Mouse (Mus musculus) forelimb bud, embryonic 11.5 days (tissue): ENCODE data around the gene Slc7a8.
A peak's percentile ranks its signal among the peaks of the same experiment; 100 is the strongest.

Experiments used
- DNase-seq: peaks from one replicate; pipeline ENCODE4 v3.0.0-alpha.2; 2012; ENCODE audit warnings: low read depth, low spot score

Gene Slc7a8

GRCm38 (mm10) chr14:54737634-54738033 lies 44.1 kb downstream of the Slc7a8 start:
- DNase-seq: no peak

- no peak for DNase-seq
Observed at GRCm38 (mm10) chr14:54736555-54737552, 44.9 kb downstream of the Slc7a8 start.

GRCm38 (mm10) chr14:54735221-54735620 lies 46.5 kb downstream of the Slc7a8 start:
- no peak for DNase-seq

GRCm38 (mm10) chr14:54734004-54734403 lies 47.7 kb downstream of the Slc7a8 start:
- DNase-seq: no peak

GRCm38 (mm10) chr14:54732206-54732605 lies 49.5 kb downstream of the Slc7a8 start:
- DNase-seq: no peak

- no peak for DNase-seq
Observed at GRCm38 (mm10) chr14:54730305-54730704, 51.4 kb downstream of the Slc7a8 start.

- DNase-seq: no peak
Observed at GRCm38 (mm10) chr14:54728823-54729653, 52.7 kb downstream of the Slc7a8 start.

- no peak for DNase-seq
Observed at GRCm38 (mm10) chr14:54727565-54727964, 54.2 kb downstream of the Slc7a8 start.

- no peak for DNase-seq
Observed at GRCm38 (mm10) chr14:54724049-54724448, 57.7 kb downstream of the Slc7a8 start.

- DNase-seq: no peak
Observed at GRCm38 (mm10) chr14:54721711-54722110, 60.0 kb downstream of the Slc7a8 start.

GRCm38 (mm10) chr14:54720654-54721350 lies 60.9 kb downstream of the Slc7a8 start:
- DNase-seq: no peak

GRCm38 (mm10) chr14:54720041-54720440 lies 61.7 kb downstream of the Slc7a8 start:
- DNase-seq: no peak

- no peak for DNase-seq
Observed at GRCm38 (mm10) chr14:54715402-54715801, 66.3 kb downstream of the Slc7a8 start.

GRCm38 (mm10) chr14:54714617-54715081 lies 67.1 kb downstream of the Slc7a8 start:
- DNase-seq: no peak

- peak; percentile 92 for DNase-seq
Observed at GRCm38 (mm10) chr14:54714121-54714520, 67.6 kb downstream of the Slc7a8 start.

- DNase-seq: no peak
Observed at GRCm38 (mm10) chr14:54712861-54713260, 68.9 kb downstream of the Slc7a8 start.

GRCm38 (mm10) chr14:54712074-54712473 lies 69.7 kb downstream of the Slc7a8 start, which contains the start of gene Cebpe:
Gene Cebpe (minus strand): TSS chr14:54712174.
- no peak for DNase-seq

- DNase-seq: no peak
Observed at GRCm38 (mm10) chr14:54709054-54709453, 72.7 kb downstream of the Slc7a8 start.

GRCm38 (mm10) chr14:54706589-54707320 lies 75.0 kb downstream of the Slc7a8 start:
- no peak for DNase-seq

GRCm38 (mm10) chr14:54705844-54706243 lies 75.9 kb downstream of the Slc7a8 start:
- no peak for DNase-seq

GRCm38 (mm10) chr14:54703207-54703606 lies 78.5 kb downstream of the Slc7a8 start:
- DNase-seq: no peak
